Mouse (Mus musculus): ENCODE measurements at regions not wholly inside any gene's neighbourhood (a gene's known extent, or its start where the extent isn't known, plus 50 kb on each side); places are given as distances from the start of the nearest gene placed in this dataset.

DNA sequence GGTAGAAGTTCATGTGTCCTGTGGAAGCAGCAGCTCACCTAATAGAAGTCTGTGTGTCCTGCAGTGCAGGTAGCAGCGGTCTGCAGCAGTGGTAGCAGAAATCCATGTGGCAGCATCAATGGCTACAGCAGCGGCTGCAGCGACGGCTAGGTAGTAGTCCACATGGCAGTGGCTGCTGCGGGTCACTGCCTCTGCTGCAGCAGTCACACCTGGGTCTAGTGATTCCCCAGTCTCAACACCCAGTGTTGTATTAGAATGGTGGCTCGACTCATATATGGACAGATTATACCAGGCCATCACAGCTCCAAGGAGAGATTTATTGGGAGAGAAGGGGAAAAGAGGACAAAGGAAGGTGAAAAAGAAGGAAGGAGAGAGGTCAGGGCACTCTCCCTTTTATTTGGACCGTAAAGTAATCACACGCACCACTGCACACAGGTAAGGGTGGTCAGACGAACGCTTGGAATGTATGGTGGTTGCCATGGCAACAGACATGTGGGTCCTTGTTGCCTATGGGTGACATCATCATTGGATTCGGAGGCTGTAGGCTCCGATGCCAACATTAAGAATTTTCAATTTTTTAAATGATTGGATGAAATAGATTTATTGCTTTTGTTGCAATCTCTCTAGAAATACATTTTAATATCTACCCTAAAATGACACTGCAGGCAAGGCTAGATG, 71.2 kb upstream of the Ccdc85a start:
- no peak for DNase-seq

DNA sequence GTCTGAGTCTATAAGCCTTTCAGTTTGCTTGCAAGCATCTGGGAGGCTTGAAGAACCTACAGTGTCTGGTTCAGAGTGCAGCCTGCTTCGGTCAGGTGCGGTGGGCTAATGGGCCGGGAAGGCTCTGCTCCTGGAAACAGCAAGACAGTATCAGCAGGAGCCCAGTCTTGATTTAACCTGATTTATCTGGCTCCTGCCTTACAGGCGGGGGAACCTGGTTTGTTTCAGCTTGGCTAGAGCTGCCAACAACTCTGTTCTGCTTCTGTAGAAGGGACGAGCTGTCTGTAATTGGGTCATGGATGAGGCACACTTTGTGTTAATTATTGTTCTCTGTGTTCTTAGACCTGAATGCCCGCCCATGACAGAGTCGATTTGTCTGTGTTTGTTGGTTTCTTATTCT, 65.3 kb upstream of the Ccdc85a start:
- no peak for DNase-seq

DNA sequence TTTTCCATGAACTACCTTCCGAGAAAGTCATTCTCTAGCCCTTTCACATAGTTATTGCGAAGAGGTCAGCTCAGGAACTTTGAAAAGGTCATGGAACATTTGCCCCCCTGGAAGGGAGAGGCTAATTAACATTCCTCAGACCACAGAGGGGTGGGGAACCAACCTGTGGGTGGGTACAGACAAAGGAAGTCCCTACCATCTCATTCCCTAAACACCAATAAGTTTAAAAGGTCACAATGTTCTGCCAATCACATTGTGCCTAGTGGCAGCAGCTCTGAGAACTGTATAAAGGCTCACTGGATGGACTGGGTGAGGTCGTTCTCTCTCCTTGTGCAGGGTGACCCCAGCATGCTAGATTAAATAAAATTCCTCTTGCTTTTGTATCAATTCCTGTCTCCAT, 64.8 kb upstream of the Ccdc85a start:
- DNase-seq = no peak

DNA sequence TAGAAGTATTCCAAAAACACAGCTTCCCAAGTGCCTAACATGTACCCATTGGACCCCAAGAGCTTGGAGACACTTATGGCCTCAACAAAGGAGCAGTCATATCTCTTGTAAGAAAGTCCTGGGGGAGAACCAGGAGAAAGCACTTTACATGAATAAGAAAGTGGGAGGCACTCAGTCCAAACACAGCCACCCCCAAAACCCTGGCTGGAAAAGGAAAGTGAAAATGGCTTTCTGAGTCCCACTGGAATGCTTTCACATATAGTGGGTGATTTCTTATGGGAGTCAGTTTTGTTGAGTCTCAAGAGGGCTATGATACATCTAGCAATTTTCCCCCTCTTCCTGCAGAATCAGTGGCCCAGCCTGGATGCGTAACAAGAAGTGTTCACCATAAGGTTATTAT, 55.0 kb upstream of the Ccdc85a start:
- no peak for DNase-seq

DNA sequence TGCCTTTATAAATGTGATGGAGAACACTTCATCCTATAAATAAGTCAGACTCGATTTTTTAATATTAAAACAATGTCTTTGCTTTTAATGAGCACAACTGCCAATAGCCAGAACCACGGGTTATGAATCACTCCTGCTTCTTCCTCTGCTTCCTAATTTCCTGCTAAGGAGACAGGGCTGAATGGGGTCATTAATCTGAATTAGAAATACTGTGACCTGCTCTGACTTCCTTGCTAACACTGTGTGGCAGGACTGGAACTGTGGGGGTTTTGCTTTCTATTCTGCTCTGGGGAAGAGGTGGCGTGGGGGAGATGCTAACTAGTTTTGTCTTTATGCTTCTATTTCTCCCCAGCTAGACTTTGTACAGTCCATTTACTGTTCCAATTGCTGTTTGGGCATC, 52.6 kb upstream of the Ccdc85a start:
- no peak for DNase-seq

All from right cerebral cortex, adult 18-20 months (tissue).